Mouse (Mus musculus): ENCODE results near the gene Lonrf2. TPM values are rescaled to one million over a fixed set of nuclear protein-coding genes. Genes with fewer than 3 reads are reported as not detected.

Lonrf2 gene
- polyA plus RNA-seq, 1 experiment, result not detected

GRCm38 (mm10) chr1:38778271-38778670, 58.2 kb downstream of the Lonrf2 start:
- Histone ChIP-seq H3K4me3 (replicated peaks) (no peak overlapping the region), H3K9me3 (peaks cover 23% of the 10 kb centered on the region), H3K4me1 (peaks cover 33% of the 10 kb centered on the region), H3K27me3 (replicated peaks) (peaks cover 33% of the 10 kb centered on the region), H3K36me3 (replicated peaks; ENCODE audit: low read length) (peaks cover 2% of the 10 kb centered on the region)
- TF ChIP-seq GATA1 (IDR thresholded peaks at IDR 0.05; ENCODE audit: borderline replicate concordance, low read length), result no peak
- no peak for TF ChIP-seq FLI1 (IDR thresholded peaks at IDR 0.05; ENCODE audit: low read length)

- Histone ChIP-seq H3K4me3 (replicated peaks) (peak overlapping the region; percentile 69), H3K4me1 (peaks cover 29% of the 10 kb centered on the region), H3K27me3 (replicated peaks) (peaks cover 32% of the 10 kb centered on the region), H3K9me3 (peaks cover 31% of the 10 kb centered on the region), H3K36me3 (replicated peaks; ENCODE audit: low read length) (peaks cover 2% of the 10 kb centered on the region)
- TF ChIP-seq GATA1 (IDR thresholded peaks at IDR 0.05; ENCODE audit: borderline replicate concordance, low read length), result no peak
- TF ChIP-seq FLI1 (IDR thresholded peaks at IDR 0.05; ENCODE audit: low read length), result no peak
Measured at GRCm38 (mm10) chr1:38777500-38777899, 59.0 kb downstream of the Lonrf2 start.

- Histone ChIP-seq H3K9me3 (peaks cover 31% of the 10 kb centered on the region), H3K4me3 (replicated peaks) (no peak overlapping the region), H3K27me3 (replicated peaks) (peaks cover 24% of the 10 kb centered on the region), H3K36me3 (replicated peaks; ENCODE audit: low read length) (peaks cover 2% of the 10 kb centered on the region), H3K4me1 (peaks cover 29% of the 10 kb centered on the region)
- no peak for TF ChIP-seq GATA1 (IDR thresholded peaks at IDR 0.05; ENCODE audit: borderline replicate concordance, low read length)
- TF ChIP-seq FLI1 (IDR thresholded peaks at IDR 0.05; ENCODE audit: low read length), result no peak
Measured at GRCm38 (mm10) chr1:38775713-38776112, 60.8 kb downstream of the Lonrf2 start.

- peaks cover 23% of the 10 kb centered on the region for H3K27me3 ChIP-seq (replicated peaks)
- TF ChIP-seq FLI1 (IDR thresholded peaks at IDR 0.05; ENCODE audit: low read length) (no peak), GATA1 (IDR thresholded peaks at IDR 0.05; ENCODE audit: borderline replicate concordance, low read length) (no peak)
- peaks cover 22% of the 10 kb centered on the region for H3K4me1 ChIP-seq
- H3K36me3 ChIP-seq (replicated peaks; ENCODE audit: low read length), result peaks cover 2% of the 10 kb centered on the region
- H3K9me3 ChIP-seq, result peaks cover 26% of the 10 kb centered on the region
- no peak overlapping the region for H3K4me3 ChIP-seq (replicated peaks)
Measured at GRCm38 (mm10) chr1:38770676-38771075, 65.8 kb downstream of the Lonrf2 start.

- H3K36me3 ChIP-seq (replicated peaks; ENCODE audit: low read length), result peaks cover 2% of the 10 kb centered on the region
Measured at GRCm38 (mm10) chr1:38769920-38770319, 66.6 kb downstream of the Lonrf2 start.

GRCm38 (mm10) chr1:38767812-38768211, 68.7 kb downstream of the Lonrf2 start:
- H3K4me3 ChIP-seq (replicated peaks), result no peak overlapping the region
- H3K36me3 ChIP-seq (replicated peaks; ENCODE audit: low read length), result no peaks in the 10 kb centered on the region
- peaks cover 27% of the 10 kb centered on the region for H3K27me3 ChIP-seq (replicated peaks)

More at GRCm38 (mm10) chr1:38769920-38770319, 66.6 kb downstream of the Lonrf2 start:
- peaks cover 25% of the 10 kb centered on the region for H3K27me3 ChIP-seq (replicated peaks)
- TF ChIP-seq GATA1 (IDR thresholded peaks at IDR 0.05; ENCODE audit: borderline replicate concordance, low read length) (no peak), FLI1 (IDR thresholded peaks at IDR 0.05; ENCODE audit: low read length) (no peak)
- H3K4me1 ChIP-seq, result peaks cover 18% of the 10 kb centered on the region; the same call in 1 of the 2 replicates
- peaks cover 24% of the 10 kb centered on the region for H3K9me3 ChIP-seq
- H3K4me3 ChIP-seq (replicated peaks), result no peak overlapping the region

GRCm38 (mm10) chr1:38766661-38767572, 69.6 kb downstream of the Lonrf2 start:
- TF ChIP-seq GATA1 (IDR thresholded peaks at IDR 0.05; ENCODE audit: borderline replicate concordance, low read length) (no peak), FLI1 (IDR thresholded peaks at IDR 0.05; ENCODE audit: low read length) (no peak)
- H3K4me3 ChIP-seq (replicated peaks), result no peak overlapping the region
- H3K4me1 ChIP-seq, result peaks cover 18% of the 10 kb centered on the region; the same call in 1 of the 2 replicates
- no peaks in the 10 kb centered on the region for H3K9me3 ChIP-seq
- H3K36me3 ChIP-seq (replicated peaks; ENCODE audit: low read length), result no peaks in the 10 kb centered on the region
- H3K27me3 ChIP-seq (replicated peaks), result peaks cover 24% of the 10 kb centered on the region

More at GRCm38 (mm10) chr1:38767812-38768211, 68.7 kb downstream of the Lonrf2 start:
- TF ChIP-seq GATA1 (IDR thresholded peaks at IDR 0.05; ENCODE audit: borderline replicate concordance, low read length) (no peak), FLI1 (IDR thresholded peaks at IDR 0.05; ENCODE audit: low read length) (no peak)
- Histone ChIP-seq H3K4me1 (peaks cover 18% of the 10 kb centered on the region; the same call in 1 of the 2 replicates), H3K9me3 (peaks cover 3% of the 10 kb centered on the region)

- Histone ChIP-seq H3K27me3 (replicated peaks) (peaks cover 24% of the 10 kb centered on the region), H3K36me3 (replicated peaks; ENCODE audit: low read length) (no peaks in the 10 kb centered on the region)
- TF ChIP-seq FLI1 (IDR thresholded peaks at IDR 0.05; ENCODE audit: low read length) (no peak), GATA1 (IDR thresholded peaks at IDR 0.05; ENCODE audit: borderline replicate concordance, low read length) (no peak)
Measured at GRCm38 (mm10) chr1:38766254-38766653, 70.3 kb downstream of the Lonrf2 start.

GRCm38 (mm10) chr1:38763960-38764613, 72.4 kb downstream of the Lonrf2 start:
- H3K4me1 ChIP-seq, result peaks cover 16% of the 10 kb centered on the region
- no peaks in the 10 kb centered on the region for H3K36me3 ChIP-seq (replicated peaks; ENCODE audit: low read length)
- peaks cover 31% of the 10 kb centered on the region for H3K27me3 ChIP-seq (replicated peaks)
- no peaks in the 10 kb centered on the region for H3K9me3 ChIP-seq
- no peak overlapping the region for H3K4me3 ChIP-seq (replicated peaks)
- TF ChIP-seq GATA1 (IDR thresholded peaks at IDR 0.05; ENCODE audit: borderline replicate concordance, low read length) (no peak), FLI1 (IDR thresholded peaks at IDR 0.05; ENCODE audit: low read length) (no peak)

More at GRCm38 (mm10) chr1:38766254-38766653, 70.3 kb downstream of the Lonrf2 start:
- Histone ChIP-seq H3K4me3 (replicated peaks) (no peak overlapping the region), H3K4me1 (peaks cover 19% of the 10 kb centered on the region), H3K9me3 (no peaks in the 10 kb centered on the region)
